Mouse (Mus musculus) gastrocnemius, postnatal 4 days (tissue): Measurements from ENCODE around the gene Slain2. TPM values are rescaled to one million over a fixed set of nuclear protein-coding genes. Genes with fewer than 3 reads are reported as not detected.
A peak's percentile ranks its signal among the peaks of the same experiment; 100 is the strongest.
"Not testable (repeated sequence)": the region's sequence is repeated elsewhere in the genome, so short reads cannot be mapped to it uniquely, and the experiment has no call there.

Experiments
- DNase-seq, 2 experiments: peaks; one replicate each; pipeline ENCODE4 v3.0.0; 2021 to 2022; ENCODE audit warnings: low spot score in 2 of 2, mixed read lengths in 2 of 2
- total RNA-seq, 2 experiments: library from RNA; stranded (reverse); gene quantifications; 2 replicates each; pipeline ENCODE4 v1.2.3; 2021

Slain2 gene
- total RNA-seq, 2 experiments from 2014 or later: 82.8 to 90.0 TPM

GRCm38 (mm10) chr5:72940906-72941432 is 26.9 kb downstream of the Slain2 start:
- DNase-seq: no peak

- DNase-seq: no peak
Observed at GRCm38 (mm10) chr5:72948136-72948535, 34.0 kb downstream of the Slain2 start.

GRCm38 (mm10) chr5:72950252-72950651 is 36.1 kb downstream of the Slain2 start:
- no peak for DNase-seq

- no peak for DNase-seq
Observed at GRCm38 (mm10) chr5:72953996-72954604, 40.0 kb downstream of the Slain2 start.

GRCm38 (mm10) chr5:72957281-72957680 is 43.2 kb downstream of the Slain2 start:
- no peak for DNase-seq

GRCm38 (mm10) chr5:72960096-72960495 is 46.0 kb downstream of the Slain2 start:
- no peak for DNase-seq

- no peak for DNase-seq
Observed at GRCm38 (mm10) chr5:72965706-72966105, 51.6 kb downstream of the Slain2 start.

GRCm38 (mm10) chr5:72972435-72972834 is 58.3 kb downstream of the Slain2 start:
- no peak for DNase-seq

- DNase-seq: no peak
Observed at GRCm38 (mm10) chr5:72972934-72973333, 58.8 kb downstream of the Slain2 start.

- DNase-seq: no peak
Observed at GRCm38 (mm10) chr5:72974602-72975001, 60.5 kb downstream of the Slain2 start, which contains the start of gene Gm10135. Gene Gm10135, minus strand, starts transcription at chr5:72974702.

GRCm38 (mm10) chr5:72975996-72976395 is 61.9 kb downstream of the Slain2 start:
- DNase-seq: no peak

- DNase-seq: no peak
Observed at GRCm38 (mm10) chr5:72976539-72976938, 62.4 kb downstream of the Slain2 start.

- DNase-seq: no peak
Observed at GRCm38 (mm10) chr5:72984091-72984490, 70.0 kb downstream of the Slain2 start.

GRCm38 (mm10) chr5:72987786-72988185 is 73.7 kb downstream of the Slain2 start:
- no peak for DNase-seq

- DNase-seq: no peak
Observed at GRCm38 (mm10) chr5:72989756-72990155, 75.7 kb downstream of the Slain2 start.

- DNase-seq: no peak
Observed at GRCm38 (mm10) chr5:72992474-72992873, 78.4 kb downstream of the Slain2 start.

GRCm38 (mm10) chr5:72994424-72994823 is 80.3 kb downstream of the Slain2 start:
- no peak for DNase-seq

- no peak for DNase-seq
Observed at GRCm38 (mm10) chr5:72994928-72995327, 80.8 kb downstream of the Slain2 start.

GRCm38 (mm10) chr5:72995379-72995778 is 81.3 kb downstream of the Slain2 start:
- DNase-seq: no peak

- DNase-seq: not testable (repeated sequence)
Observed at GRCm38 (mm10) chr5:72998546-72998945, 84.4 kb downstream of the Slain2 start.

- DNase-seq: no peak
Observed at GRCm38 (mm10) chr5:73004046-73004445, 89.9 kb downstream of the Slain2 start.

- peak in 1 of 2 experiments; percentile 29 for DNase-seq
Observed at GRCm38 (mm10) chr5:73006784-73007581, 92.9 kb downstream of the Slain2 start, which contains the start of gene Slc10a4. Gene Slc10a4, plus strand, starts transcription at chr5:73006883.
